In genomic region chr13:55687927-55688602, GRCm38 (mm10) we compare ENCODE assay signal across 17 mouse cellular contexts. TPM values are rescaled to one million over a fixed set of nuclear protein-coding genes. Genes with fewer than 3 reads are reported as not detected.
DNase-seq lines count a peak whose midpoint lies in the region; ATAC-seq lines count a peak whose summit lies in the region.
"Had no signal": no experiment of that assay in that cellular context is flagged by ENCODE, and none has a peak within 500 bp of the region (broad histone marks: within the 10 kb centered on the region; RNA-seq: fewer than 3 reads in every experiment).

No protein-coding gene starts in this region.

- peaks cover 29% of the 10 kb centered on the region for H3K4me1 ChIP-seq in forebrain, embryonic 10.5 days
- no peaks in the 10 kb centered on the region for H3K4me1 ChIP-seq in forebrain, embryonic 14.5 days (ENCODE audit: control insufficient read depth, insufficient read depth, low read length)
- H3K4me1 ChIP-seq in midbrain, embryonic 10.5 days: peaks cover 28% of the 10 kb centered on the region
- H3K4me1 ChIP-seq in midbrain, embryonic 16.5 days (ENCODE audit: control insufficient read depth, insufficient read depth, low read length): no peaks in the 10 kb centered on the region
- H3K4me1 ChIP-seq in neural tube, embryonic 13.5 days (replicated peaks): peaks cover 12% of the 10 kb centered on the region

- no peak overlapping the region for H3K4me3 ChIP-seq in forebrain, embryonic 10.5 days
- H3K4me3 ChIP-seq in forebrain, embryonic 14.5 days (ENCODE audit: low read depth, low read length): no peak overlapping the region
- H3K4me3 ChIP-seq in midbrain, embryonic 10.5 days: peak overlapping the region; percentile 11; the same call in 1 of the 2 replicates
- H3K4me3 ChIP-seq in midbrain, embryonic 16.5 days (ENCODE audit: low read depth, low read length): no peak overlapping the region
- H3K4me3 ChIP-seq in neural tube, embryonic 13.5 days: no peak overlapping the region

- H3K36me3 ChIP-seq in forebrain, embryonic 10.5 days (replicated peaks): peaks cover 4% of the 10 kb centered on the region; the same call in 1 of the 2 replicates
- no peaks in the 10 kb centered on the region for H3K36me3 ChIP-seq in forebrain, embryonic 14.5 days (ENCODE audit: control insufficient read depth, insufficient read depth, low read length)
- H3K36me3 ChIP-seq in midbrain, embryonic 10.5 days: no peaks in the 10 kb centered on the region; the same call in 1 of the 2 replicates
- H3K36me3 ChIP-seq in midbrain, embryonic 16.5 days (ENCODE audit: control insufficient read depth, insufficient read depth, low read length): no peaks in the 10 kb centered on the region
- H3K36me3 ChIP-seq in neural tube, embryonic 13.5 days: no peaks in the 10 kb centered on the region

- 27% methylated on average over 4 of the region's 4 CpGs for WGBS in forebrain, embryonic 10.5 days
- 20% methylated on average over 4 of the region's 4 CpGs for WGBS in forebrain, embryonic 14.5 days
- 23% methylated on average over 4 of the region's 4 CpGs for WGBS in midbrain, embryonic 10.5 days
- WGBS in midbrain, embryonic 16.5 days: 16% methylated on average over 4 of the region's 4 CpGs
- 9% methylated on average over 4 of the region's 4 CpGs for WGBS in neural tube, embryonic 13.5 days

- H3K9me3 ChIP-seq in forebrain, embryonic 10.5 days: no peaks in the 10 kb centered on the region
- no peaks in the 10 kb centered on the region for H3K9me3 ChIP-seq in forebrain, embryonic 14.5 days (replicated peaks; ENCODE audit: control insufficient read depth, low read length)
- no peaks in the 10 kb centered on the region for H3K9me3 ChIP-seq in midbrain, embryonic 10.5 days (replicated peaks)
- no peaks in the 10 kb centered on the region for H3K9me3 ChIP-seq in midbrain, embryonic 16.5 days (replicated peaks; ENCODE audit: control insufficient read depth, low read length, poor library complexity, severe bottlenecking)
- no peaks in the 10 kb centered on the region for H3K9me3 ChIP-seq in neural tube, embryonic 13.5 days

- H3K9ac ChIP-seq in forebrain, embryonic 14.5 days (ENCODE audit: low read length): no peak overlapping the region
- H3K9ac ChIP-seq in midbrain, embryonic 16.5 days (ENCODE audit: low read depth, low read length): no peak overlapping the region
- no peak overlapping the region for H3K9ac ChIP-seq in neural tube, embryonic 13.5 days
- H3K9ac ChIP-seq: liver, embryonic 14.5 days had no signal

- ATAC-seq in forebrain, embryonic 14.5 days: no peak
- no peak for ATAC-seq in midbrain, embryonic 16.5 days
- no peak for ATAC-seq in neural tube, embryonic 13.5 days (ENCODE audit: low read depth)

- H3K4me2 ChIP-seq in forebrain, embryonic 14.5 days (ENCODE audit: low read length): no peak overlapping the region
- no peak overlapping the region for H3K4me2 ChIP-seq in midbrain, embryonic 16.5 days (ENCODE audit: low read length)
- H3K4me2 ChIP-seq in neural tube, embryonic 13.5 days: no peak overlapping the region

- no peaks in the 10 kb centered on the region for H3K27me3 ChIP-seq in forebrain, embryonic 10.5 days (ENCODE audit: poor library complexity, severe bottlenecking)
- no peaks in the 10 kb centered on the region for H3K27me3 ChIP-seq in forebrain, embryonic 14.5 days (replicated peaks; ENCODE audit: control insufficient read depth, insufficient read depth, low read length)
- no peaks in the 10 kb centered on the region for H3K27me3 ChIP-seq in midbrain, embryonic 10.5 days (ENCODE audit: low read depth, poor library complexity, severe bottlenecking)
- no peaks in the 10 kb centered on the region for H3K27me3 ChIP-seq in midbrain, embryonic 16.5 days (ENCODE audit: control insufficient read depth, insufficient read depth, low read depth, low read length)
- H3K27me3 ChIP-seq in neural tube, embryonic 13.5 days: no peaks in the 10 kb centered on the region
- H3K27me3 ChIP-seq: CH12.LX had no signal

- peak; percentile 50 for DNase-seq in forebrain, embryonic 10.5 days (ENCODE audit: extremely low spot score, low spot score)
- no peak for DNase-seq in forebrain, embryonic 14.5 days (ENCODE audit: low spot score)
- peak; percentile 70 for DNase-seq in midbrain, embryonic 10.5 days (ENCODE audit: low spot score)
- peak; percentile 80 for DNase-seq in embryo, embryonic 9.5 days (ENCODE audit: extremely low spot score)
- no peak for DNase-seq in thymus, postnatal 4 days
- no peak for DNase-seq in urinary bladder, postnatal 25 days (ENCODE audit: low spot score)
- DNase-seq: adrenal gland, postnatal 25 days; cerebellum, postnatal 25 days; heart, adult 18-20 months; kidney, adult 11 months; kidney, postnatal 14 days; right cerebral cortex, postnatal 25 days; thymus, postnatal 14 days had no signal

- peak overlapping the region; percentile 65 for H3K27ac ChIP-seq in forebrain, embryonic 10.5 days
- H3K27ac ChIP-seq in forebrain, embryonic 14.5 days (ENCODE audit: low read depth, low read length): no peak overlapping the region
- peak overlapping the region; percentile 76 for H3K27ac ChIP-seq in midbrain, embryonic 10.5 days (replicated peaks)
- H3K27ac ChIP-seq in midbrain, embryonic 16.5 days (ENCODE audit: low read length): no peak overlapping the region; the same call in 1 of the 2 replicates
- H3K27ac ChIP-seq in neural tube, embryonic 13.5 days (replicated peaks): peak overlapping the region; percentile 38
- H3K27ac ChIP-seq: liver, embryonic 14.5 days had no signal

RNA-seq across cellular contexts. Expression of gene B230219D22Rik, which starts 4.9 kb away (rescaled TPM):
- 46.7 and 48.7 TPM in 2 replicates for polyA plus RNA-seq in forebrain, embryonic 10.5 days (2016; fragmentation: Nextera tagmentation; extraction: Ambion mirVana)
- polyA plus RNA-seq in forebrain, embryonic 14.5 days (2014; fragmentation: Nextera tagmentation; extraction: Ambion mirVana): 56.4 and 61.4 TPM in 2 replicates
- 48.3 and 52.1 TPM in 2 replicates for polyA plus RNA-seq in midbrain, embryonic 10.5 days (2016; fragmentation: Nextera tagmentation; extraction: Ambion mirVana)
- polyA plus RNA-seq in midbrain, embryonic 16.5 days (2015; fragmentation: Nextera tagmentation; extraction: Ambion mirVana): 82.3 and 84.5 TPM in 2 replicates
- polyA plus RNA-seq in neural tube, embryonic 13.5 days (2015; fragmentation: Nextera tagmentation; extraction: Ambion mirVana): 69.7 and 73.4 TPM in 2 replicates

RNA-seq across cellular contexts. Expression of gene Txndc15, which starts 26.4 kb away (rescaled TPM):
- polyA plus RNA-seq in forebrain, embryonic 10.5 days (2016; fragmentation: Nextera tagmentation; extraction: Ambion mirVana): 67.1 and 69.5 TPM in 2 replicates
- 128 and 142 TPM in 2 replicates for polyA plus RNA-seq in forebrain, embryonic 14.5 days (2014; fragmentation: Nextera tagmentation; extraction: Ambion mirVana)
- polyA plus RNA-seq in midbrain, embryonic 10.5 days (2016; fragmentation: Nextera tagmentation; extraction: Ambion mirVana): 77.6 and 84.3 TPM in 2 replicates
- polyA plus RNA-seq in midbrain, embryonic 16.5 days (2015; fragmentation: Nextera tagmentation; extraction: Ambion mirVana): 143 and 149 TPM in 2 replicates
- 132 and 144 TPM in 2 replicates for polyA plus RNA-seq in neural tube, embryonic 13.5 days (2015; fragmentation: Nextera tagmentation; extraction: Ambion mirVana)

RNA-seq across cellular contexts. Expression of gene Pcbd2, which starts 39.1 kb away (rescaled TPM):
- 33.9 and 36.4 TPM in 2 replicates for polyA plus RNA-seq in forebrain, embryonic 10.5 days (2016; fragmentation: Nextera tagmentation; extraction: Ambion mirVana)
- polyA plus RNA-seq in forebrain, embryonic 14.5 days (2014; fragmentation: Nextera tagmentation; extraction: Ambion mirVana): 16.5 and 19.7 TPM in 2 replicates
- 33.8 and 34.8 TPM in 2 replicates for polyA plus RNA-seq in midbrain, embryonic 10.5 days (2016; fragmentation: Nextera tagmentation; extraction: Ambion mirVana)
- polyA plus RNA-seq in midbrain, embryonic 16.5 days (2015; fragmentation: Nextera tagmentation; extraction: Ambion mirVana): 17.5 and 20.0 TPM in 2 replicates
- 23.3 and 26.2 TPM in 2 replicates for polyA plus RNA-seq in neural tube, embryonic 13.5 days (2015; fragmentation: Nextera tagmentation; extraction: Ambion mirVana)

RNA-seq across cellular contexts. Expression of gene Ddx46, which starts 53.2 kb away (rescaled TPM):
- polyA plus RNA-seq in forebrain, embryonic 10.5 days (2016; fragmentation: Nextera tagmentation; extraction: Ambion mirVana): 44.1 and 48.0 TPM in 2 replicates
- 25.4 and 29.9 TPM in 2 replicates for polyA plus RNA-seq in forebrain, embryonic 14.5 days (2014; fragmentation: Nextera tagmentation; extraction: Ambion mirVana)
- polyA plus RNA-seq in midbrain, embryonic 10.5 days (2016; fragmentation: Nextera tagmentation; extraction: Ambion mirVana): 37.3 and 41.4 TPM in 2 replicates
- 25.7 and 28.3 TPM in 2 replicates for polyA plus RNA-seq in midbrain, embryonic 16.5 days (2015; fragmentation: Nextera tagmentation; extraction: Ambion mirVana)
- 27.5 and 27.8 TPM in 2 replicates for polyA plus RNA-seq in neural tube, embryonic 13.5 days (2015; fragmentation: Nextera tagmentation; extraction: Ambion mirVana)

Comparison
In these comparisons a context has a peak if more than half of its experiments do, and no peak if none do; other contexts are left out.
1. DNase-seq: peak in forebrain, embryonic 10.5 days (single experiment), midbrain, embryonic 10.5 days (single experiment) and embryo, embryonic 9.5 days (single experiment); none in forebrain, embryonic 14.5 days (single experiment), thymus, postnatal 4 days (single experiment) and urinary bladder, postnatal 25 days (single experiment).
2. H3K27ac ChIP-seq: peak in forebrain, embryonic 10.5 days (single experiment), midbrain, embryonic 10.5 days (single experiment) and neural tube, embryonic 13.5 days (single experiment); none in forebrain, embryonic 14.5 days (single experiment) and midbrain, embryonic 16.5 days (single experiment).